Mouse (Mus musculus): Measurements from ENCODE around the gene Rbpjl.

- TF ChIP-seq CTCF (IDR thresholded peaks at IDR 0.05; ENCODE audit: insufficient read depth, low read length) (no peak), POLR2A (IDR thresholded peaks at IDR 0.05; ENCODE audit: borderline replicate concordance, extremely low read depth, low read depth, low read length) (no peak)
Observed at GRCm38 (mm10) chr2:164353356-164353755, 49.6 kb upstream of the Rbpjl start.

Data from lung, adult 2 months (tissue).